Mouse (Mus musculus): ENCODE measurements around the gene Fam71e1.

The Fam71e1 gene

DNA sequence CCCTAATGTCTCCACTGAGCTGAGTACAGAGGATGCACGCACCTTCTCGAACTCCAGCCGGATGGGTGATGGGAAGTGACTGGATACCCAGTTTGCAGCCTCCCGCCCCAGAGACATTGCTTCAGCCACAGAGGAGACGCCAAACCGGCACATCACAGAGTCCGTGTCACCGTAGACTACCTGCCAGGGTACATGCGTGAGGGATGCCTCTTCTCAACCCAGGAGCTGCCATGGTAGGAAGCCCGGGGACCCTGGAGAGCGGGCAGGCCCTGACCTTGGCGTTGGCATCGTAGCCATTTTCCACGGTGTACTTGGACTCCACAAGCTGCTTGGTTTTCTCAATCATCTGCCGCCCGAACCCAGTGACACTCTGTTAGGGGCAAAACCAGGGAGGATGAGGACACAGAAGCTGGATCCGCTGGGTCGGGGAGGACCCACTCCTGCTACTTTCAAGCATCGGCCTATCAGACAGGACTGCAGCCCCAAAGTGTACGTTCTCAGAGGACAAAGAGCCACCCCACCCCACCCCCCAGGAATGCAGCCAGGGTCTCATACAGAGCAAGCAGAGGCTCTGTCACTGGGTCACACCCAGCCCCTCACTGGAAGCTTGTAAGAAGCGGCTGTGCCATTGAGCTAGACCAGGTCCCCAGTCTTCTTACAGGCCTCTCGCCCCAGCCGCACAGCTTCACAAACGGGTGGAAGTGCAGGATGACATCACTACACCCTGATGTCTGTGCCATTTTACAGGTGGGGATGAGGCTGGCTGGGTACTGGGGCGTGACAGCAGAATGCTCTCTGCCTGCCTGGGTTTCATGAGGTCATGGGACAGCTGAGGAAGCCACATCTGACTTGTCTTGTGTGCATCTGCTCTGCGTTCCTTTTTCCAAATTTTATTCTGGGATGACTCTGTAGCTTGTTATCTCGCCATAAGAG lies 39.5 kb downstream of the Fam71e1 start:
- DNase-seq (ENCODE audit: low spot score), result no peak

DNA sequence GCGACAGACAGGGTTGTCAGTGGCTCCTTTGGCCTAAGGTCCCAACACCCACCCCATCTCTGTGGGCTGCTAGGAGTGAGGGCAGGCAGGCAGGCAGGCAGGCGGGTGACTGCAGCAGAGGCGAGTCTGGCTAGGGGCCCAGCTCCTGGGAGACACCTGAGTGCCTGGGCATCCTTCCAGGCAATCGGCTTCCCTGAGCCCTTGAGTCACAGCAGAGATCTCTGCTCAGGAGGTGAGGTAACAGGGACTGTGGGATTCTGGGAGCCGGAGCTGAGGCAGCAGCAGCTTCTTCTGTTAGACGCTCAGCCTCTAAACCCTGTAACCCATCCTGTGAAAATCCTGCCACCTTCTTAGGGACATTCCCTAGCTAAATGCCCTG lies 40.2 kb downstream of the Fam71e1 start:
- no peak for DNase-seq (ENCODE audit: low spot score)

- no peak for DNase-seq (ENCODE audit: low spot score)
Measured at GRCm38 (mm10) chr7:44537009-44537408, 40.6 kb downstream of the Fam71e1 start.

DNA sequence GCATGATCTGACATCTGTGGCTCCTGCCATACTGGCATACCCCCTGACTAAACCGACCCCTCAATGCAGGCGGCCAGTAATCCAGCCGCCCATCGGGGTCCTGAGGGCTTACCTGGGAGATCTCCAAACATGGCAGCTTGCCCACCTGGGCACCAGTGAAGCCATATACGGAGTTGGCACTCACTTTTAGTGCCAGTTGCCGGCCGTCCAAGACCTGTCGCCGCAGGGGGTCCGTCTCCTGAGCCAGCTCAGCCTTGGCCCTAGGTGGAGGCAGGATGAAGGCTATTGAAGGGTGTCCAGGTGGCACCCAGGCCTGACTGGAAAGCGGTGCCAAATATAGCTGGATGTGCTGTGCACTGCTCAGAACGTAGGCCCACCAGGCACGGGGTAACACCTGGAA lies 41.1 kb downstream of the Fam71e1 start:
- no peak for DNase-seq (ENCODE audit: low spot score)

GRCm38 (mm10) chr7:44538756-44539624 lies 42.6 kb downstream of the Fam71e1 start:
- DNase-seq (ENCODE audit: low spot score), result no peak

GRCm38 (mm10) chr7:44542555-44542954 lies 46.2 kb downstream of the Fam71e1 start:
- DNase-seq (ENCODE audit: low spot score), result no peak

DNA sequence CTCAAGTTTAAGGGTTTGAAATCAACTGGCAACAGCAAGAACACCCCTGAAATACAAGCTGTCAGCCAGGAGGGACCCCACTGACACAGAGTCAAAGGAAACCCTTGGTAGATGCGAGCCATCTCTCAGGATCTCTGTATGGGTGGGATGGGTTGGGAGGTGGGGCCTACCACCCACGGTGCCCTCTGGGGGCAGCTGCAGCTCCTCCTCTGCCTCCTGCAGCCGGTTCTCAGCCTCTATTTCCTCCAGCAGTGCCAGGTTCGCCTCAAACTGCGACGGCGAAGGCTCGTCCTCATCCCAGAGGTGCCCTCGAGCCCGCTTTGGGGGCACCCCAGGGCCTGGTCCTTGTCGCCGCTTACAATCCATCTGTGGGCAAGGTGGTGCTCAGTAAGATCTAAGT lies 46.7 kb downstream of the Fam71e1 start:
- no peak for DNase-seq (ENCODE audit: low spot score)

- DNase-seq (ENCODE audit: low spot score), result no peak
Measured at GRCm38 (mm10) chr7:44546274-44546673, 49.9 kb downstream of the Fam71e1 start.

- no peak for DNase-seq (ENCODE audit: low spot score)
Measured at GRCm38 (mm10) chr7:44547041-44547440, 50.7 kb downstream of the Fam71e1 start.

GRCm38 (mm10) chr7:44547725-44548124 lies 51.3 kb downstream of the Fam71e1 start:
- no peak for DNase-seq (ENCODE audit: low spot score)

DNA sequence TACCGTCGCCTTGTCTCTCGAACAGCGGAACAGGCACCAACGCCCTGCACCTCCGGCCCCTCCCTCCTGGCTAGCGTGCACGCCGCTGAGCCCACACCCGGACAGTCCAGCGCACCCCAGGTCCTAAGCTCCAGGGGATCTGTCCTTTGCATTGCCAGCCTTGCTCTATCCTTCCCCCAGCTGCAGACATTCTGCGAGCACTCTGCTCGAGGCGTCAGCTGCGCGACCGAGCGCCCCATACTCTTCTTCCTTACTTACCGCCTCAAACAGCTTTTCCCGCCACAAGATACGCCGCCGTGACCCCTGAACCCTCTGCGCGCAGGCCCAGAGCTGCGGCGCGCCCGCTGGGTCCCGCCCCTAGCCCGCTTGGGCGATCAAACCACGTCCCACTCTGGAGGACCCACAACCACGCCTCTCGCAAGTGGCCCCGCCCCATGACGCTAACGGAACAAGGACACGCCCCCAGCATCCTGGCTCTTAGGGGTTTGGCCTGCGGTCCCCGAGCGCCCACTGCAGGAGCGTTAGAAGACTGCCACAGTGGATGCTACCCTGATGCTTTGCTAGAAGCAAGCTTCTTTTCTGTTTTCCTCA lies 52.2 kb downstream of the Fam71e1 start, which contains the start of gene Pold1:
TSS of gene Pold1 (minus strand) at position 353 of the 591 bp plus-strand sequence.
- DNase-seq (ENCODE audit: low spot score), result peak; percentile 98

DNA sequence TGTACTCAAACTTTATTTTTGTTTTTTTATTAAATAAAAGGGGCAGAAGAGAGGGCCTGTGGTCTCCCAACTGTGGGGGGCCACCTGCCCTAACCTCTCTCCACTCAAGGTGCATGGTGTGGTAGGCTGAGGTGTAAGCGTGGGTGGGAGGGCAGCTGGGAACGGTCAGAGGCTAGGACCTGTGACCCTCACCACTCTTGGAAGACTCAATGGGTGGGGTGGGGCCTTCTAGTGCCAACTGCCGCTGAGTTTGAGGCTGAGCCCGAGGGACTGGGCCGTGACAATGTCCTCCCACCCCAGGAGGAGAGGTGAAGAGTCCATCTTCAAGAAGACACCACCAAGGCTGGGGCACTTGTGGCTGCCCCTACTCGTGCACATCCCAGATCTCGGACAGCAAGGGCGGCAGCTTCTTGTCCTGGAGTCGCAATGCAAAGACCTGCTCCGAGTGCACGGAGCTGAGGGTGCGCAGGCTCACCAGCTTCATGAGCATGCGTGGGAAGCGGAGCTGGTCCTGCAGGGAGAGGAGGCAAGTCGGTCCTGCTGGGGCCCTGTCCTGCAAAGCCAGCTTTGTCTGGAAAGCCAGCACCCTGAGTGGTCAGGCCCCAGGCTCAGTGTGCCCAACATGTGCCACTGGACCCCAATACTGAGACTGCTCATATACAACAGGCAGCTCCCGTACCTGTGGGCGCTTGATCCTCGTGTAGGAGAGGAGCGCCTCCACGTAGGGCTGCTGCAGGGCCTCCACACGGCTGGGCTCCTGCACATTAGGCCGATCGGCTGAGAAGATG lies 53.4 kb downstream of the Fam71e1 start:
- DNase-seq (ENCODE audit: low spot score), result no peak

DNA sequence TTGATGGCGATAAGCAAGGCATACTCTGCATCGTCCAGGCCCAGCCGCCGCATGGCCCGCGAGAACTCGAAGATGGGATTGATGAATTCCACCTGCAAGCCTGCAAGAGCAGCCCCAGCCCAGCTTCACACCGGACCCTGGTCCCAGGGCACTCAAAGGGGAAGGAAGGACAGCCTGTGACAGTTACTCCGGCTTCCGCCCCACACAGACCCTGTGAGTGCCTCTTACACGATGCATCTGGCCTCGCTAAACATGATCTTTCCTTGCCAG lies 54.0 kb downstream of the Fam71e1 start:
- no peak for DNase-seq (ENCODE audit: low spot score)
